Mouse (Mus musculus) T-helper 2 cell (primary cell): ENCODE results near the gene Ifitm2.
"Not testable (repeated sequence)": the region's sequence is repeated elsewhere in the genome, so short reads cannot be mapped to it uniquely, and the experiment has no call there.

Source experiments
- in situ Hi-C: fragments of 300-600 bp; cut with MboI, MseI; formaldehyde crosslinking; loops from one replicate; pipeline ENCODE4 v1.15.1; 2025; ENCODE audit warnings: high pct_unique_total_duplicates

Gene Ifitm2

GRCm38 (mm10) chr7:140968710-140969109 is 12.9 kb upstream of the Ifitm2 start:
- in situ Hi-C loops, result not testable (repeated sequence)

GRCm38 (mm10) chr7:140967862-140968591 is 12.2 kb upstream of the Ifitm2 start:
- in situ Hi-C loops, result no loop called here

GRCm38 (mm10) chr7:140966921-140967320 is 11.1 kb upstream of the Ifitm2 start, which contains the start of gene Ifitm1:
Gene Ifitm1, plus strand, starts transcription at chr7:140967221.
- in situ Hi-C loops, result no loop called here

GRCm38 (mm10) chr7:140962733-140963132 is 6.9 kb upstream of the Ifitm2 start:
- in situ Hi-C loops, result no loop called here

- in situ Hi-C loops, result no loop called here
Observed at GRCm38 (mm10) chr7:140961416-140961815, 5.6 kb upstream of the Ifitm2 start.

- in situ Hi-C loops, result no loop called here
Observed at GRCm38 (mm10) chr7:140960026-140960425, 4.2 kb upstream of the Ifitm2 start.

- in situ Hi-C loops, result loop anchor here (5.0 kb wide), 2 partner anchors 58 to 93 kb away; partner anchors contain the start of gene Ifitm6
Observed at GRCm38 (mm10) chr7:140959181-140959901, 3.6 kb upstream of the Ifitm2 start.

GRCm38 (mm10) chr7:140956556-140956869 is 726 bp upstream of the Ifitm2 start:
- in situ Hi-C loops, result loop anchor here (5.0 kb wide), 2 partner anchors 61 to 96 kb away; partner anchors contain the start of gene Ifitm6

GRCm38 (mm10) chr7:140955342-140955741 is 445 bp downstream of the Ifitm2 start:
- in situ Hi-C loops, result loop anchor here (5.0 kb wide), 2 partner anchors 62 to 97 kb away; partner anchors contain the start of gene Ifitm6

- in situ Hi-C loops, result loop anchor here (5.0 kb wide), 2 partner anchors 63 to 98 kb away; partner anchors contain the start of gene Ifitm6
Observed at GRCm38 (mm10) chr7:140954733-140955071, 1.1 kb downstream of the Ifitm2 start.

- in situ Hi-C loops, result no loop called here
Observed at GRCm38 (mm10) chr7:140953800-140954732, 1.7 kb downstream of the Ifitm2 start.

GRCm38 (mm10) chr7:140953133-140953532 is 2.7 kb downstream of the Ifitm2 start:
- in situ Hi-C loops, result no loop called here

GRCm38 (mm10) chr7:140952441-140952840 is 3.3 kb downstream of the Ifitm2 start:
- in situ Hi-C loops, result no loop called here

- in situ Hi-C loops, result no loop called here
Observed at GRCm38 (mm10) chr7:140951765-140952164, 4.0 kb downstream of the Ifitm2 start.

GRCm38 (mm10) chr7:140951051-140951450 is 4.7 kb downstream of the Ifitm2 start:
- in situ Hi-C loops, result no loop called here

- in situ Hi-C loops, result loop anchor here (5.0 kb wide), 1 partner anchor 952 kb away; no protein-coding TSS in a partner anchor
Observed at GRCm38 (mm10) chr7:140949824-140950530, 5.8 kb downstream of the Ifitm2 start, which contains the start of gene Ifitm5. Gene Ifitm5, minus strand, starts transcription at chr7:140950291.

- in situ Hi-C loops, result loop anchor here (5.0 kb wide), 1 partner anchor 953 kb away; no protein-coding TSS in a partner anchor
Observed at GRCm38 (mm10) chr7:140949255-140949654, 6.5 kb downstream of the Ifitm2 start.

GRCm38 (mm10) chr7:140948161-140948560 is 7.6 kb downstream of the Ifitm2 start:
- in situ Hi-C loops, result loop anchor here (5.0 kb wide), 1 partner anchor 954 kb away; no protein-coding TSS in a partner anchor

- in situ Hi-C loops, result loop anchor here (5.0 kb wide), 1 partner anchor 955 kb away; no protein-coding TSS in a partner anchor
Observed at GRCm38 (mm10) chr7:140946980-140947379, 8.8 kb downstream of the Ifitm2 start.

- in situ Hi-C loops, result loop anchor here (5.0 kb wide), 1 partner anchor 956 kb away; no protein-coding TSS in a partner anchor
Observed at GRCm38 (mm10) chr7:140946311-140946710, 9.5 kb downstream of the Ifitm2 start.
